Mouse (Mus musculus) brain, embryonic 18.5 days (tissue): ENCODE measurements at regions not wholly inside any gene's neighbourhood (a gene's known extent, or its start where the extent isn't known, plus 50 kb on each side); places are given as distances from the start of the nearest gene placed in this dataset.

ENCODE experiments used
- DNase-seq: peaks from one replicate; pipeline ENCODE4 v3.0.0-alpha.2; 2012; ENCODE audit warnings: low read depth, low spot score

DNA sequence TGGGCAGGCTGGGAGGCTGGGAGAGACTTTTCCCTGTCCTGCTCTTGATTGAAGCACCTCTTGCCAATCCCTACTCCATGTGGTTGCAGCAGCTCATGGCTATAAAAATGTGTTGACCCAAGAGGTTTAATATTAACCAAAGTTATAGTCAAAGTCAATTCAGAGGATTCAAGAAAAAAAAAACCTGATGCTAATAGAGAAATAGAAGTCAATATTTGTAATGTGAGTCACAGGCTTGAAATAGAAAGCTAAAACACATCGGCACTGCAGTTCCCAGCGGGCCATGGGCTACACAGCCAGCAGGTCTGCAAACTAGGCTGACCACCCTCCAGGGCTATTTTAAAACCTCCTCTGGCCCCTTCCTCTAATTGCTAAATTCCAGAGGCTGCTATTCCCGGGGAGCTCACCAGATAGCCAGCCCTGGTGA is 53.2 kb upstream of the Bmp2 start:
- DNase-seq: no peak

DNA sequence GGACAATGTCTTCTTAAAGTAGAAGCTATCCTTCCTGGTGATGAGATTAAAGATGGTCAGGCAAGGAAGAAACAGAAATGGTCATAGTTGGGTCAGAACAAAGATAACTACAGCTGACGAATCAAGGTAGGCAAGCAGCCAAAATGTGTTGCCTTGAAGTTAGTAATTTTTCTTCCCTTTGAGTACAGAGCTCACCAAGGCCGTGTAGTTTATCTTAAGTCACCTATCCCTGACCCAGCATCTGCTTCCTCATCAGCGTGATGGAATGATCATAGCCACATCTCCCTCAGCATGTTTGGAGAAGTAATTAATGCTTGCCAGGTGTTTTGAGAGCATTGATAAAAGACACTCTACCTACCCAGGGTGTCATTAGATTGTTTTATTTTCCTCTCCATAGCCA is 52.1 kb upstream of the Bmp2 start:
- DNase-seq: no peak
